Mouse (Mus musculus) myocyte (in vitro differentiated cells): Measurements from ENCODE around the gene Meltf. TPM values are rescaled to one million over a fixed set of nuclear protein-coding genes. Genes with fewer than 3 reads are reported as not detected.

Source experiments
- H3K27me3 ChIP-seq: one replicate; pipeline ENCODE4 v1.6.1; 2011; ENCODE audit not compliant: control insufficient read depth, insufficient read depth, insufficient read length
- H3K36me3 ChIP-seq: one replicate; pipeline ENCODE4 v1.6.1; 2011; ENCODE audit not compliant: control insufficient read depth, insufficient read depth
- H3K4me2 ChIP-seq: one replicate; pipeline ENCODE4 v1.6.1; 2011; ENCODE audit warnings: low read depth, control low read depth
- H3K4me3 ChIP-seq: one replicate; pipeline ENCODE4 v1.5.1; 2011; ENCODE audit warnings: mild to moderate bottlenecking, control low read depth, moderate library complexity
- H3K79me2 ChIP-seq: one replicate; pipeline ENCODE4 v1.6.1; 2011; ENCODE audit not compliant: control insufficient read depth, insufficient read depth
- H3ac ChIP-seq: one replicate; pipeline ENCODE4 v1.6.1; 2011; ENCODE audit not compliant: control insufficient read depth, insufficient read length
- CEBPB ChIP-seq: IDR thresholded peaks from 2 replicates; pipeline ENCODE4 v1.6.1; 2011; ENCODE audit warnings: mild to moderate bottlenecking, moderate library complexity; ENCODE audit not compliant: poor library complexity, insufficient read depth, severe bottlenecking
- E2F4 ChIP-seq: IDR thresholded peaks from one replicate; pipeline ENCODE4 v1.6.1; 2011; ENCODE audit warnings: mild to moderate bottlenecking, control low read depth, moderate library complexity; ENCODE audit not compliant: insufficient read depth
- MAX ChIP-seq: IDR thresholded peaks from one replicate; pipeline ENCODE4 v1.6.1; 2011; ENCODE audit warnings: low read depth, mild to moderate bottlenecking, control low read depth
- MYOD1 ChIP-seq, 3 experiments: IDR thresholded peaks; one replicate each; pipeline ENCODE4 v1.6.1; 2011; ENCODE audit warnings: control low read depth in 2 of 3, low read depth in 2 of 3, mild to moderate bottlenecking in 2 of 3, moderate library complexity in 1 of 3; ENCODE audit not compliant: insufficient read length in 2 of 3, control insufficient read depth in 1 of 3
- MYOG ChIP-seq, 3 experiments: IDR thresholded peaks; one replicate each; pipeline ENCODE4 v1.6.1; 2011; ENCODE audit warnings: control low read depth in 2 of 3, low read depth in 2 of 3, mild to moderate bottlenecking in 2 of 3; ENCODE audit not compliant: insufficient read length in 2 of 3, control insufficient read depth in 1 of 3, insufficient read depth in 1 of 3
- POLR2A ChIP-seq: IDR thresholded peaks from one replicate; pipeline ENCODE4 v1.6.1; 2011; ENCODE audit warnings: low read depth, mild to moderate bottlenecking, control low read depth, moderate library complexity; ENCODE audit not compliant: insufficient read length
- POLR2AphosphoS2 ChIP-seq: IDR thresholded peaks from one replicate; pipeline ENCODE4 v1.6.1; 2011; ENCODE audit warnings: low read depth, control low read depth; ENCODE audit not compliant: insufficient read length
- REST ChIP-seq: IDR thresholded peaks from one replicate; pipeline ENCODE4 v1.6.1; 2011; ENCODE audit warnings: mild to moderate bottlenecking, control low read depth, moderate library complexity; ENCODE audit not compliant: insufficient read depth, insufficient read length
- SRF ChIP-seq: IDR thresholded peaks from one replicate; pipeline ENCODE4 v1.6.1; 2011; ENCODE audit warnings: low read depth; ENCODE audit not compliant: control insufficient read depth, insufficient read length
- TCF12 ChIP-seq: IDR thresholded peaks from one replicate; pipeline ENCODE4 v1.6.1; 2011; ENCODE audit warnings: mild to moderate bottlenecking, control low read depth; ENCODE audit not compliant: poor library complexity, insufficient read depth, severe bottlenecking
- TCF3 ChIP-seq: IDR thresholded peaks from one replicate; pipeline ENCODE4 v1.6.1; 2011; ENCODE audit warnings: low read depth, control low read depth; ENCODE audit not compliant: insufficient read length
- USF1 ChIP-seq: IDR thresholded peaks from one replicate; pipeline ENCODE4 v1.6.1; 2011; ENCODE audit warnings: low read depth, mild to moderate bottlenecking, control low read depth, moderate library complexity
- polyA plus RNA-seq: library from polyadenylated mRNA; unstranded; fragments of >200 nt; fragmentation: generic; extraction: Trizol; gene quantifications from one replicate; pipeline ENCODE4 v1.2.1, GENCODE M21; 2012; ENCODE audit warnings: missing spikeins

Gene Meltf
- polyA plus RNA-seq, 1 experiment: not detected

DNA sequence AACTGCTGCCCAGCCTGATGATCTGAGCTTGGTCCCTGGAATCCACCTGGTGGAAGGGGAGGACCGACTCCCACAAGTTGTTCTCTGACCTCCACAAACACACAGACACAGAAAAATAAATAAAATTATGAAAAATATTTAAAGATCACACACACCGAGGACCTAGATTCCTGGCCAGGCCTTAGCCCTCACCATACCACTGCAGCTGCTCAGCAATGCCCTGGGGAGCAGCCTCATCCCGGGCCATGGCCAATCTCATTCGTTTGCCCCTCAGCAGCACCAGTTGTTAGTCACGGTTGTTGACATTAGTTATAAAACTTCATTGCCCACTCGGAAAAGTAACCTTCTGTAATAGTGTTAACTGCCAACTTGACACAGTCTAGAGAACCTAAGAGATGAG lies 558 bp upstream of the Meltf start:
- no peaks in the 10 kb centered on the region for H3K27me3 ChIP-seq
- no peak overlapping the region for H3K4me3 ChIP-seq
- H3K79me2 ChIP-seq: no peaks in the 10 kb centered on the region
- no peak overlapping the region for H3K4me2 ChIP-seq
- no peak overlapping the region for H3ac ChIP-seq
- TF ChIP-seq TCF12: no peak
- peaks cover 5% of the 10 kb centered on the region for H3K36me3 ChIP-seq

GRCm38 (mm10) chr16:31880146-31880840 lies 1.7 kb downstream of the Meltf start:
- no peak overlapping the region for H3K4me2 ChIP-seq
- no peak overlapping the region for H3ac ChIP-seq
- no peaks in the 10 kb centered on the region for H3K79me2 ChIP-seq
- no peaks in the 10 kb centered on the region for H3K36me3 ChIP-seq
- peaks cover 7% of the 10 kb centered on the region for H3K27me3 ChIP-seq
- TF ChIP-seq TCF3 (no peak), TCF12 (no peak), SRF (no peak), REST (no peak), E2F4 (no peak), MYOD1 (IDR thresholded peaks at IDR 0.05; ENCODE audit: control insufficient read depth in 1 of 3, insufficient read length in 2 of 3, low read depth in 2 of 3) (no peak), CEBPB (no peak), USF1 (no peak), POLR2A (no peak), MAX (no peak), MYOG (IDR thresholded peaks at IDR 0.05; ENCODE audit: control insufficient read depth in 1 of 3, insufficient read depth in 1 of 3, insufficient read length in 2 of 3, low read depth in 2 of 3) (no peak), POLR2AphosphoS2 (no peak)
- no peak overlapping the region for H3K4me3 ChIP-seq

DNA sequence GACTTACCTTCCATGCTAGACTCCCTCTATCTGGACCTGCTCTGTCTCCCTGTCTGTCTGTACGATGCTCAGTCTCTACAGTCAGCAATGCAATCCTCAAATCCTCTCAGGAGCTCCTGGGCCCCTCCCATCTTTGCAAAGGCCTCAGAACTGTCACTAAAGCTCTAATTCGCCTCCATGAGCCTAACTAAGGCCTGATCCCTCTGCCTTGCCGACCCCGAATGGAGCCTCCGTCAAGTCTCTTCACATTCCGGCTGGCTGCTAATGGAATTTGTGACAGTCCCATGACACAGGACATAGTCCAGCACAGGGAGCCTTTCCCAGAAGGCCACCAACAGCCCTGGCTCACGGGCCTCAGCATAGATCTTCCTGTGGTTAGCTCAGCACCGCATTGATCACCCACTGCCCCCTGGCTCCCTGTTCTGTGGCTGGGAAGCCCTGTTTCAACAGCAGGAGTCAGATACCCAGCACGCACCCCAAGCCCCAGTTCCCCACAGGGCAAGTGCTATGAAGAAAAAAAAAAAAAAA lies 3.8 kb downstream of the Meltf start:
- H3K4me2 ChIP-seq: no peak overlapping the region
- peaks cover 24% of the 10 kb centered on the region for H3K27me3 ChIP-seq
- no peaks in the 10 kb centered on the region for H3K36me3 ChIP-seq
- no peak overlapping the region for H3ac ChIP-seq
- H3K79me2 ChIP-seq: no peaks in the 10 kb centered on the region
- H3K4me3 ChIP-seq: no peak overlapping the region
- TF ChIP-seq TCF12: no peak
- TF ChIP-seq MYOG (IDR thresholded peaks at IDR 0.05; ENCODE audit: control insufficient read depth in 1 of 3, insufficient read depth in 1 of 3, insufficient read length in 2 of 3, low read depth in 2 of 3): no peak

DNA sequence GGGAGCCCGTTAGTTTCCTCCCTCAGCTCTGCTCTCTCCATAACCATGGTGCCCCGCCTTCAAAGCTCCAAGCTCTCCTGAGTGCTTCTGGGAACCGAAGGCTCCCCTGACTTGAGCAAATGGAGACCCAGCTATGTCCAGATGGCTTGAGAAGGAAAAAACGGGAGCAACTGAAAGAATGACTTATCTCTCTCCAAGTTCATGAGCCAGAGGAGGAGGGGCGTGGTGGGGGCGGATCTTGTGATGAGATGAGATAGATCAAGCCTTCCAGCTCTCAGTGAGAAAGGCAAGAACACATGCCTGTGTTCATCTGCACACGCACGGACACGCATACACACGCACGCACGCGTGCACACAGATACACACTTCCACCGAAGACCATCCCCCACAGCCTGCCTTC lies 4.7 kb downstream of the Meltf start:
- Histone ChIP-seq H3K79me2 (no peaks in the 10 kb centered on the region), H3K4me2 (peak overlapping the region; percentile 18), H3ac (no peak overlapping the region), H3K27me3 (peaks cover 33% of the 10 kb centered on the region), H3K36me3 (no peaks in the 10 kb centered on the region), H3K4me3 (no peak overlapping the region)
- TF ChIP-seq USF1 (no peak), MYOD1 (IDR thresholded peaks at IDR 0.05; ENCODE audit: control insufficient read depth in 1 of 3, insufficient read length in 2 of 3, low read depth in 2 of 3) (no peak), MAX (no peak), TCF3 (no peak)

DNA sequence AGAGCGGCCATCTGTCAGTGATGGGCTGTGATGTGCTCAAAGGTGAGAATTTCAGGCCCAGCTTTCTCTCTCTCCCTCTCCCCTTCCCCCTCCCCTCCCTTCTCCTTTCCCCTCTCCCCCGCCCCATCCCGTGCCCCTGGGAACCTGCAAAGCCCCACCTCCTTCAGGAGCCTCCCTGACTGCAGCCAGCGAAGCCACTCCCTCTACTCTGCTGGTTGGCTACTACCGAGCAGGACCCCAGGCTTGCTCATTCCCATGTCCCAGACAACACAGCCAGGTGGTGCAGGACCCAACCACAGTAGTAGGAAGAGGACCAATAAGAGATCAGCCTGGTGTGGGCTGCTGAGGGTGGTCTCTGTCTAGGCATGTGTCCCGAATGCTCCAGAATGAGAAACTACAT lies 5.3 kb downstream of the Meltf start:
- no peak overlapping the region for H3K4me3 ChIP-seq
- no peaks in the 10 kb centered on the region for H3K36me3 ChIP-seq
- H3K27me3 ChIP-seq: peaks cover 39% of the 10 kb centered on the region
- H3ac ChIP-seq: no peak overlapping the region
- no peak overlapping the region for H3K4me2 ChIP-seq
- TF ChIP-seq SRF (no peak), MYOG (IDR thresholded peaks at IDR 0.05; ENCODE audit: control insufficient read depth in 1 of 3, insufficient read depth in 1 of 3, insufficient read length in 2 of 3, low read depth in 2 of 3) (no peak), TCF3 (no peak), E2F4 (no peak), USF1 (no peak), TCF12 (no peak), MAX (no peak), CEBPB (no peak), REST (no peak), POLR2A (no peak), MYOD1 (IDR thresholded peaks at IDR 0.05; ENCODE audit: control insufficient read depth in 1 of 3, insufficient read length in 2 of 3, low read depth in 2 of 3) (no peak), POLR2AphosphoS2 (no peak)
- H3K79me2 ChIP-seq: no peaks in the 10 kb centered on the region
